Mouse (Mus musculus): Measurements from ENCODE around the gene Ano6.

- TF ChIP-seq CTCF (IDR thresholded peaks at IDR 0.05) (no peak), EP300 (IDR thresholded peaks at IDR 0.05) (no peak)
Observed at GRCm38 (mm10) chr15:95898438-95898837, 107.8 kb downstream of the Ano6 start.
